Mouse (Mus musculus): ENCODE data around the gene Mapk8. TPM values are rescaled to one million over a fixed set of nuclear protein-coding genes. Genes with fewer than 3 reads are reported as not detected.

Mapk8 gene
- polyA plus RNA-seq, 1 experiment, result 44.2 TPM

DNA sequence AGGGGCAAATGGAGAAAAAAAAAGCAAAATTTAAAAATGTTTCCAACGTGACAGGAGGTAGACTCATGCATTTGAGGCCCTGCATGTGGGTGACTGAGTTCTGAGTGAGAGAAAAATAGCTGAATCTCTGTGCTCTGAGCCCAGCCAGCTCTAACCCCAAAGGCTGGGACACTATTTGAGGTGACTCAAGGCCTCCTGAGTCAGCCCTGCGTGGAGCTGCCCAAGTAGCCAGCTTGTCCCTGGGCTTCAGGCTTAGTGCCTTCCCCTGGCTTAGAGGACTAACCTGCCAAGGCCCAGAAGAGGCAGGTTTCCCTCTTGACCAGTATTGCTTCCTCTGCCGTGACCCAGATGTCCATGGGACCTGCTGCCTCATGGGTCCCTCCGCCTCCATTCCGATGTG, 91.7 kb downstream of the Mapk8 start:
- no peak for TF ChIP-seq POLR2A (IDR thresholded peaks at IDR 0.05; ENCODE audit: low read depth, low read length)
- no peak for TF ChIP-seq CTCF (IDR thresholded peaks at IDR 0.05; ENCODE audit: borderline replicate concordance, insufficient read depth, low read length)
- H3K4me1 ChIP-seq (ENCODE audit: control insufficient read depth, insufficient read depth, low read length), result peaks cover 5% of the 10 kb centered on the region
- H3K27ac ChIP-seq (ENCODE audit: insufficient read depth, low read length), result no peak overlapping the region
- H3K4me3 ChIP-seq (ENCODE audit: insufficient read depth, low read length), result no peak overlapping the region

- no peak overlapping the region for H3K4me3 ChIP-seq (ENCODE audit: insufficient read depth, low read length)
- H3K4me1 ChIP-seq (ENCODE audit: control insufficient read depth, insufficient read depth, low read length), result peaks cover 3% of the 10 kb centered on the region
- TF ChIP-seq CTCF (IDR thresholded peaks at IDR 0.05; ENCODE audit: borderline replicate concordance, insufficient read depth, low read length) (no peak), POLR2A (IDR thresholded peaks at IDR 0.05; ENCODE audit: low read depth, low read length) (no peak)
- H3K27ac ChIP-seq (ENCODE audit: insufficient read depth, low read length), result no peak overlapping the region
These were observed 94.1 kb downstream of the Mapk8 start for GRCm38 (mm10) chr14:33352890-33353289.

- TF ChIP-seq POLR2A (IDR thresholded peaks at IDR 0.05; ENCODE audit: low read depth, low read length) (no peak), CTCF (IDR thresholded peaks at IDR 0.05; ENCODE audit: borderline replicate concordance, insufficient read depth, low read length) (no peak)
- Histone ChIP-seq H3K27ac (ENCODE audit: insufficient read depth, low read length) (no peak overlapping the region), H3K4me1 (ENCODE audit: control insufficient read depth, insufficient read depth, low read length) (no peaks in the 10 kb centered on the region), H3K4me3 (ENCODE audit: insufficient read depth, low read length) (no peak overlapping the region)
These were observed 94.8 kb downstream of the Mapk8 start for GRCm38 (mm10) chr14:33351984-33352722.

DNA sequence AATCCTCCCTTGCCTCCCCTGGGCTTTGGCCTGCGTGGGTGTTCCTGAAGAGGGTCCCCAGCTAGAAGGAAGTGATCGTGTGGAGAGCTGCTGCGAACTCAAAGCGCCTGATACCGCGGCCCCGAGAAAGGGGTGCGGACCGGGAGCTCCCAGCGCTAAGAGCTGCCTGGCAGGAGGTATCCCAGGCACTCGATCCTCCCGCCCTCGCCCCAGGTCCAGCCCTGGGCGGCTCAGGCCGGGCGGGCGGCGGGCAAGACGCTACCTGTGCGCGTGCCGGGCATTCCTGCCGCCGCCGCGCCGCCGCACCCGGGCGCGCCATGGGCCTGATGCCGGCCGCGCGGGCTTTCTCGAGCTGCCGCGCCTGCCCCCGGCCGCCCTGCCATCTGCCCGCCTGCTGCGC, 95.9 kb downstream of the Mapk8 start:
- Histone ChIP-seq H3K27ac (ENCODE audit: insufficient read depth, low read length) (no peak overlapping the region), H3K4me1 (ENCODE audit: control insufficient read depth, insufficient read depth, low read length) (no peaks in the 10 kb centered on the region), H3K4me3 (ENCODE audit: insufficient read depth, low read length) (no peak overlapping the region)
- TF ChIP-seq CTCF (IDR thresholded peaks at IDR 0.05; ENCODE audit: borderline replicate concordance, insufficient read depth, low read length) (no peak), POLR2A (IDR thresholded peaks at IDR 0.05; ENCODE audit: low read depth, low read length) (no peak)

GRCm38 (mm10) chr14:33348146-33348545, 98.8 kb downstream of the Mapk8 start:
- H3K27ac ChIP-seq (ENCODE audit: insufficient read depth, low read length), result no peak overlapping the region
- H3K4me1 ChIP-seq (ENCODE audit: control insufficient read depth, insufficient read depth, low read length), result no peaks in the 10 kb centered on the region
- TF ChIP-seq CTCF (IDR thresholded peaks at IDR 0.05; ENCODE audit: borderline replicate concordance, insufficient read depth, low read length), result no peak
- TF ChIP-seq POLR2A (IDR thresholded peaks at IDR 0.05; ENCODE audit: low read depth, low read length), result no peak
- H3K4me3 ChIP-seq (ENCODE audit: insufficient read depth, low read length), result no peak overlapping the region

GRCm38 (mm10) chr14:33347738-33348137, 99.2 kb downstream of the Mapk8 start:
- Histone ChIP-seq H3K27ac (ENCODE audit: insufficient read depth, low read length) (no peak overlapping the region), H3K4me3 (ENCODE audit: insufficient read depth, low read length) (no peak overlapping the region), H3K4me1 (ENCODE audit: control insufficient read depth, insufficient read depth, low read length) (no peaks in the 10 kb centered on the region)
- TF ChIP-seq POLR2A (IDR thresholded peaks at IDR 0.05; ENCODE audit: low read depth, low read length) (no peak), CTCF (IDR thresholded peaks at IDR 0.05; ENCODE audit: borderline replicate concordance, insufficient read depth, low read length) (no peak)

GRCm38 (mm10) chr14:33346546-33346945, 100.4 kb downstream of the Mapk8 start:
- Histone ChIP-seq H3K4me1 (ENCODE audit: control insufficient read depth, insufficient read depth, low read length) (no peaks in the 10 kb centered on the region), H3K4me3 (ENCODE audit: insufficient read depth, low read length) (no peak overlapping the region), H3K27ac (ENCODE audit: insufficient read depth, low read length) (no peak overlapping the region)
- no peak for TF ChIP-seq CTCF (IDR thresholded peaks at IDR 0.05; ENCODE audit: borderline replicate concordance, insufficient read depth, low read length)
- no peak for TF ChIP-seq POLR2A (IDR thresholded peaks at IDR 0.05; ENCODE audit: low read depth, low read length)

DNA sequence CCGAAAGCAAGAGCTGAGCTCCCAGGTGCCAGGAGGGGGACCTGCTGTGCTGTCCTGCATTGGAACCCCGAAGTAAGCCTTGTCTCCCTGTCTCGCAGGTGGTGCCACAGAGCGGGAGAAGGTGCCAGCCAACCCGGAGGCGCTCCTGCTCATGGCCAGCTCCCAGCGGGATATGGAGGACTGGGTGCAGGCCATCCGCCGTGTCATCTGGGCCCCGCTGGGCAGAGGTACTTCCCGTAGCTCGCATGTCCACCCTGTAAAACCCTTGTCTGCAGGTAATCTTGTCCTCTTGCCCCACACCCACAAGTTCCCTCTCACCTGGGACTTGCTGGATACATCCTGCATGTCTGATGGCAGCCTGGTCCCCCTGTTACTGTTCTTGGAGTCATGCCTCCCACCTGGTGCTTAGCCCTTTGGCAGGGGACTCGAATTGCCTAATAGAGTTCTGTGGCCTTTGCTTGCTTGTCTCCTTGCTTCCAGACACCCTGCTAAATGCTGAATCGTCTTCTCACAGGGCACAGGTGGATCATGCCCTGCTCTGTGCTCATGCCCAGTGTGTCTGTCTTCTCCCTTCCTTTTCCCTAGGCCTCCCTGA, 103.7 kb downstream of the Mapk8 start:
- TF ChIP-seq POLR2A (IDR thresholded peaks at IDR 0.05; ENCODE audit: low read depth, low read length), result no peak
- no peak for TF ChIP-seq CTCF (IDR thresholded peaks at IDR 0.05; ENCODE audit: borderline replicate concordance, insufficient read depth, low read length)
- Histone ChIP-seq H3K4me1 (ENCODE audit: control insufficient read depth, insufficient read depth, low read length) (no peaks in the 10 kb centered on the region; the same call in 1 of the 2 replicates), H3K4me3 (ENCODE audit: insufficient read depth, low read length) (no peak overlapping the region), H3K27ac (ENCODE audit: insufficient read depth, low read length) (no peak overlapping the region)

- peaks cover 2% of the 10 kb centered on the region; the same call in 1 of the 2 replicates for H3K4me1 ChIP-seq (ENCODE audit: control insufficient read depth, insufficient read depth, low read length)
- no peak overlapping the region for H3K4me3 ChIP-seq (ENCODE audit: insufficient read depth, low read length)
- no peak overlapping the region for H3K27ac ChIP-seq (ENCODE audit: insufficient read depth, low read length)
- TF ChIP-seq POLR2A (IDR thresholded peaks at IDR 0.05; ENCODE audit: low read depth, low read length) (no peak), CTCF (IDR thresholded peaks at IDR 0.05; ENCODE audit: borderline replicate concordance, insufficient read depth, low read length) (no peak)
These were observed 108.3 kb downstream of the Mapk8 start for GRCm38 (mm10) chr14:33338684-33339083.

- Histone ChIP-seq H3K4me1 (ENCODE audit: control insufficient read depth, insufficient read depth, low read length) (peaks cover 2% of the 10 kb centered on the region; the same call in 1 of the 2 replicates), H3K27ac (ENCODE audit: insufficient read depth, low read length) (no peak overlapping the region), H3K4me3 (ENCODE audit: insufficient read depth, low read length) (no peak overlapping the region)
- TF ChIP-seq POLR2A (IDR thresholded peaks at IDR 0.05; ENCODE audit: low read depth, low read length), result no peak
- TF ChIP-seq CTCF (IDR thresholded peaks at IDR 0.05; ENCODE audit: borderline replicate concordance, insufficient read depth, low read length), result no peak
These were observed 111.2 kb downstream of the Mapk8 start for GRCm38 (mm10) chr14:33335733-33336132.

Measured in embryonic fibroblast, embryonic 13.5 days (primary cell).